Mouse (Mus musculus): Measurements from ENCODE around the gene Tns3.

DNA sequence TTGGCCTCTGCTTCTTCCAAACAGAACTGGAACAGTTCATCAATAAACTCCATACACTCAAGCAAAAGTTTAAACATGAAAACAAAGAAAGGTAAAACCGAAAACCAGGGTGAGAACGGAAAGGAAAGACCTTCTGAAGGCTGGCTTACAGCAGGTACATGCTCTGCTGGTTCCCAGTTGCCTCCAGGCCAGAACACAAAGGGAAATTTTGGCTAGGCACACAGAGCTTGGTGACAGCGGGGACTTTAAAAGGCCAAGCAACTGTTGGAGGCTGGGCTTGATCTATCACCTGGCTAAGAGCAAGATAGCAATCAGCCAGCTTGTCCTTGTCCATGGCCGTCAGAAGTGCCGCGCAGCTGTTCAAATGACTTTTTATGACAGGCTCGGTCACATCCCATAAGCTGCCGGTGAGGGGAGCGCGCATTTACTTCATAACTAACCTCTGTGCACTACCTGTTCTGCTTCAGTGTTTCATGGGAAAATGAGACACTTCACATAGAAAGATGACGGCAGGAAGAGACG, 105.5 kb downstream of the Tns3 start:
- TF ChIP-seq CTCF (IDR thresholded peaks at IDR 0.05; ENCODE audit: low read depth) (no peak), EP300 (IDR thresholded peaks at IDR 0.05; ENCODE audit: low read depth) (no peak)

Measured in liver, postnatal 0 days (tissue).